Mouse (Mus musculus) heart, postnatal 0 days (tissue): ENCODE results near the gene Cmtm2a. TPM values are rescaled to one million over a fixed set of nuclear protein-coding genes. Genes with fewer than 3 reads are reported as not detected.
"Not testable (repeated sequence)": the region's sequence is repeated elsewhere in the genome, so short reads cannot be mapped to it uniquely, and the experiment has no call there.

Experiments
- ATAC-seq: fragments of 200-750 bp; cut with Nextera tagmentation; 2 replicates; pipeline ENCODE4 v1.8.0; 2017; ENCODE audit warnings: low read depth, moderate number of reproducible peaks, moderate library complexity; ENCODE audit not compliant: insufficient read depth
- DNase-seq: peaks from one replicate; pipeline ENCODE4 v3.0.0-alpha.2; 2016; ENCODE audit warnings: low spot score
- H3K27ac ChIP-seq: fragments of 300-500 bp; sonication (generic); 2 replicates; pipeline ENCODE4 v1.5.1; 2014; ENCODE audit warnings: low read depth, mild to moderate bottlenecking
- H3K27me3 ChIP-seq: fragments of 300-500 bp; sonication (generic); 2 replicates; pipeline ENCODE4 v1.6.1; 2014; ENCODE audit warnings: low read length, mixed read lengths; ENCODE audit not compliant: control insufficient read depth, insufficient read depth
- H3K36me3 ChIP-seq: fragments of 300-500 bp; sonication (generic); replicated peaks from 2 replicates; pipeline ENCODE4 v1.6.1; 2014; ENCODE audit warnings: low read length, mixed read lengths; ENCODE audit not compliant: control insufficient read depth, insufficient read depth
- H3K4me1 ChIP-seq: fragments of 300-500 bp; sonication (generic); 2 replicates; pipeline ENCODE4 v1.6.1; 2014; ENCODE audit warnings: antibody characterized with exemption; ENCODE audit not compliant: control insufficient read depth, insufficient read depth
- H3K4me2 ChIP-seq: fragments of 300-500 bp; sonication (generic); 2 replicates; pipeline ENCODE4 v1.6.1; 2014; ENCODE audit warnings: low read depth, mild to moderate bottlenecking, low read length, moderate library complexity
- H3K4me3 ChIP-seq: fragments of 300-500 bp; sonication (generic); 2 replicates; pipeline ENCODE4 v1.5.1; 2014; ENCODE audit warnings: low read depth, low read length
- H3K9ac ChIP-seq: fragments of 300-500 bp; sonication (generic); replicated peaks from 2 replicates; pipeline ENCODE4 v1.6.1; 2014; ENCODE audit warnings: low read depth, low read length, mixed read lengths
- H3K9me3 ChIP-seq: fragments of 300-500 bp; sonication (generic); replicated peaks from 2 replicates; pipeline ENCODE4 v1.6.1; 2016; ENCODE audit warnings: low read length; ENCODE audit not compliant: control insufficient read depth
- CTCF ChIP-seq: IDR thresholded peaks from 2 replicates; pipeline ENCODE4 v1.5.1; 2016; ENCODE audit warnings: antibody characterized with exemption, control low read depth, low read depth
- EP300 ChIP-seq: IDR thresholded peaks from 2 replicates; pipeline ENCODE4 v1.6.1; 2016; ENCODE audit warnings: antibody characterized with exemption, low read depth
- WGBS: fragments of 180-500 bp; shearing (Covaris S2); extraction: QIAGEN DNeasy Blood & Tissue Kit; methylation state at CpG from one replicate; pipeline ENCODE4 v1.1.7; 2014; 5-methylcytosine and 5-hydroxymethylcytosine counted together
- polyA plus RNA-seq: library from polyadenylated mRNA; unstranded; fragments of >200 nt; fragmentation: Nextera tagmentation; extraction: Ambion mirVana; gene quantifications from 2 replicates; pipeline ENCODE4 v1.2.1, GENCODE M21; 2015
- total RNA-seq: library from RNA; depleted of rRNA; stranded (reverse); fragments of >200 nt; gene quantifications from 2 replicates; pipeline ENCODE4 v1.2.3, GENCODE M21; 2014; ENCODE audit warnings: low replicate concordance

Cmtm2a gene
- total and polyA plus RNA-seq, 2 experiments from 2014 or later, result not detected

DNA sequence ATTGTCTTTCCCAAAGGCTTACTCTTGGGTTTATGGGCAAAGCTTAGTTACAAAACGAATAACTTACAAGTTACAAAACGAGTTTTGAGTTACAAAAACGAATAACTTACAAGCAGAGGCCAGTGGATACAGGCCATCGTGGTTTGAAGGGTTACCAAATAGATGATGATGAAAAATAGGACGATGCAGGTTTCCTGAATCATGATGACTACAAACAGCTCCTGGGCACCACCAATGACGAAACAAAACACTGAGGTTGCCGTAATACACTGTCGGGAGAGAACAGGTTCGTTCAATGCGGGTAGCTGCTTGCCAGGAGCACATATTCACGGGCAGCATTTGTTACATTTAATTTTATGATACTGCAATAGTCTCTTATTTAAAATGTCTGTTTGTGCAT is 12.0 kb upstream of the Cmtm2a start:
- DNase-seq (no peak), ATAC-seq (no peak)
- H3K36me3 ChIP-seq, result no peaks in the 10 kb centered on the region
- no peaks in the 10 kb centered on the region for H3K27me3 ChIP-seq
- H3K9ac ChIP-seq, result no peak overlapping the region
- H3K4me3 ChIP-seq, result no peak overlapping the region
- H3K4me2 ChIP-seq, result no peak overlapping the region
- 76% methylated on average over 11 of the region's 11 CpGs for WGBS
- no peaks in the 10 kb centered on the region for H3K9me3 ChIP-seq
- H3K27ac ChIP-seq, result no peak overlapping the region
- TF ChIP-seq CTCF (no peak), EP300 (no peak)
- H3K4me1 ChIP-seq, result no peaks in the 10 kb centered on the region

- H3K4me1 ChIP-seq, H3K9me3 ChIP-seq, H3K27ac ChIP-seq, H3K4me3 ChIP-seq, H3K4me2 ChIP-seq, H3K9ac ChIP-seq, DNase-seq, H3K27me3 ChIP-seq, ATAC-seq, H3K36me3 ChIP-seq: not testable (repeated sequence)
- 81% methylated on average over 4 of the region's 4 CpGs for WGBS
Observed at GRCm38 (mm10) chr8:104302536-104302935, 9.6 kb upstream of the Cmtm2a start.

- WGBS, result 26% methylated on average over 3 of the region's 3 CpGs
- not testable (repeated sequence) for H3K4me3 ChIP-seq, H3K27ac ChIP-seq, H3K9me3 ChIP-seq, H3K4me2 ChIP-seq, H3K27me3 ChIP-seq, H3K9ac ChIP-seq, H3K4me1 ChIP-seq, DNase-seq, H3K36me3 ChIP-seq
- peak; percentile 49; the same call in 1 of the 2 replicates for ATAC-seq
Observed at GRCm38 (mm10) chr8:104301577-104301976, 8.6 kb upstream of the Cmtm2a start.

GRCm38 (mm10) chr8:104294396-104294795 is 1.4 kb upstream of the Cmtm2a start:
- TF ChIP-seq CTCF, result no peak
- TF ChIP-seq EP300, result no peak
- Histone ChIP-seq H3K4me3 (no peak overlapping the region), H3K36me3 (no peaks in the 10 kb centered on the region), H3K4me2 (no peak overlapping the region), H3K9ac (no peak overlapping the region), H3K27ac (no peak overlapping the region), H3K9me3 (no peaks in the 10 kb centered on the region), H3K27me3 (no peaks in the 10 kb centered on the region), H3K4me1 (no peaks in the 10 kb centered on the region)
- DNase-seq, result no peak
- no peak for ATAC-seq
- WGBS, result 70% methylated on average over 1 of the region's 1 CpGs

DNA sequence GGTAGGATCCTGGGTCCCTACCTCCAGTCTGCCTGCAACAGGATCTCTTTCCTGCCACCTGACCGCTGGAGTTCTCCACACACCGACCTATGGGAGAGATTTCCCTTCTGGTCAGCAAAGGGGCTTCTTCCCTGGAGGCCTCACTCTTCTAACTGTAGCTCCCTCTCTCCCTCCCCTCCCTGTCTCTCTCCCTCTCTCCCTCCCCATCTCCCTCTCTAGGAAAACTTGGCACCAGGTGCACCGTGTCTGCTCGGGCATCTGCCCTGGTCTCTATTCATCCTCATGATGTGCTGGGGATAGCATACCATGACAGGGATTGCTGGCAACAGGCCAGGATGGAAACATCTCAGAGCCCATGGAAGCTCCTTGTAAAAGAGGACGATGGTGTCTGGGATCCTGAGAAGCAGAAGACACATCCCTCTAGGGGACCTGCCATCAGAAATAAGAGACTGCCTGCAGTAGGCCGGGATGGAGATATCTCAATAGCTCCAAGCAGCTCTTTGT is 24.0 kb downstream of the Cmtm2a start:
- Histone ChIP-seq H3K4me1 (no peaks in the 10 kb centered on the region), H3K4me2 (no peak overlapping the region), H3K9me3 (no peaks in the 10 kb centered on the region), H3K27ac (no peak overlapping the region), H3K27me3 (no peaks in the 10 kb centered on the region), H3K4me3 (no peak overlapping the region), H3K9ac (no peak overlapping the region), H3K36me3 (0 out of 2 replicates have a peak, but pooled peaks cover 2% of the 10 kb centered on the region)
- no peak for TF ChIP-seq EP300
- no peak for TF ChIP-seq CTCF
- 75% methylated on average over 6 of the region's 6 CpGs for WGBS
- DNase-seq, result no peak
- ATAC-seq, result no peak

GRCm38 (mm10) chr8:104268368-104268767 is 24.6 kb downstream of the Cmtm2a start:
- Histone ChIP-seq H3K27ac (no peak overlapping the region), H3K9me3 (no peaks in the 10 kb centered on the region), H3K27me3 (no peaks in the 10 kb centered on the region), H3K36me3 (peaks cover 8% of the 10 kb centered on the region; the same call in 1 of the 2 replicates), H3K4me3 (no peak overlapping the region), H3K4me1 (no peaks in the 10 kb centered on the region), H3K9ac (no peak overlapping the region), H3K4me2 (no peak overlapping the region)
- DNase-seq (no peak), ATAC-seq (no peak)
- TF ChIP-seq EP300 (no peak), CTCF (no peak)

- not testable (repeated sequence) for H3K4me2 ChIP-seq, H3K27ac ChIP-seq, ATAC-seq, H3K9ac ChIP-seq, H3K9me3 ChIP-seq, H3K27me3 ChIP-seq, H3K4me1 ChIP-seq, DNase-seq, H3K4me3 ChIP-seq
- peaks cover 13% of the 10 kb centered on the region for H3K36me3 ChIP-seq
- WGBS, result 95% methylated on average over 22 of the region's 22 CpGs
Observed at GRCm38 (mm10) chr8:104264271-104264935, 28.6 kb downstream of the Cmtm2a start.

GRCm38 (mm10) chr8:104261802-104262201 is 31.2 kb downstream of the Cmtm2a start:
- H3K36me3 ChIP-seq, result peaks cover 30% of the 10 kb centered on the region

More at GRCm38 (mm10) chr8:104261802-104262201, 31.2 kb downstream of the Cmtm2a start:
- not testable (repeated sequence) for ATAC-seq, H3K4me1 ChIP-seq, H3K9me3 ChIP-seq, H3K9ac ChIP-seq, H3K4me2 ChIP-seq, H3K27me3 ChIP-seq, H3K27ac ChIP-seq, H3K4me3 ChIP-seq, DNase-seq
- WGBS, result 87% methylated on average over 5 of the region's 5 CpGs
